Mouse (Mus musculus) C2C12 (cell line): ENCODE data around the gene Elp5.

Experiments
- CEBPB ChIP-seq: IDR thresholded peaks from one replicate; pipeline ENCODE4 v1.6.1; 2011; ENCODE audit warnings: low read depth, mild to moderate bottlenecking, control low read depth, moderate library complexity
- CTCF ChIP-seq: IDR thresholded peaks from one replicate; pipeline ENCODE4 v1.5.1; 2011; ENCODE audit not compliant: control insufficient read depth, insufficient read depth, insufficient read length
- MYOD1 ChIP-seq: IDR thresholded peaks from one replicate; pipeline ENCODE4 v1.6.1; 2011; ENCODE audit warnings: low read depth; ENCODE audit not compliant: control insufficient read depth, insufficient read length

GRCm38 (mm10) chr11:70000396-70000898 is 18.1 kb upstream of the Elp5 start, which contains the start of gene Dvl2:
- TF ChIP-seq CTCF (no peak), CEBPB (peak; percentile 64), MYOD1 (no peak)
